Mouse (Mus musculus) adrenal gland, postnatal 10 days (tissue): ENCODE data around the gene Arhgap11a. TPM values are rescaled to one million over a fixed set of nuclear protein-coding genes. Genes with fewer than 3 reads are reported as not detected.

Experiments
- DNase-seq: peaks from one replicate; pipeline ENCODE4 v3.0.0; 2021; ENCODE audit warnings: mixed read lengths
- long read RNA-seq, 2 experiments: library from polyadenylated mRNA; stranded (forward); transcript quantifications; one replicate each; pipeline ENCODE4 v2.0.0; 2021
- total RNA-seq, 2 experiments: library from RNA; stranded (reverse); gene quantifications; 2 replicates each; pipeline ENCODE4 v1.2.3; 2021

Gene Arhgap11a
- 10 to 100 TPM; 11.6 to 15.3 TPM for total RNA-seq
- long read RNA-seq, experiment 1, full-length matches to known transcripts: 4 of 6 reads
- long read RNA-seq, experiment 1, partial matches to known transcripts: 0 of 6 reads
- long read RNA-seq, experiment 1, other reads (novel, unspliced or antisense): 2 of 6 reads
- long read RNA-seq, experiment 2, full-length matches to known transcripts: 4 of 5 reads
- long read RNA-seq, experiment 2, partial matches to known transcripts: 0 of 5 reads
- long read RNA-seq, experiment 2, other reads (novel, unspliced or antisense): 1 of 5 reads

- DNase-seq: peak; percentile 94
Measured at GRCm38 (mm10) chr2:113848245-113849121, at the start of gene Arhgap11a. Gene Arhgap11a, minus strand, starts transcription at chr2:113848661.

- DNase-seq: no peak
Measured at GRCm38 (mm10) chr2:113893385-113894122, 45.1 kb upstream of the Arhgap11a start.

GRCm38 (mm10) chr2:113887166-113887565 is 38.7 kb upstream of the Arhgap11a start:
- DNase-seq: no peak

DNA sequence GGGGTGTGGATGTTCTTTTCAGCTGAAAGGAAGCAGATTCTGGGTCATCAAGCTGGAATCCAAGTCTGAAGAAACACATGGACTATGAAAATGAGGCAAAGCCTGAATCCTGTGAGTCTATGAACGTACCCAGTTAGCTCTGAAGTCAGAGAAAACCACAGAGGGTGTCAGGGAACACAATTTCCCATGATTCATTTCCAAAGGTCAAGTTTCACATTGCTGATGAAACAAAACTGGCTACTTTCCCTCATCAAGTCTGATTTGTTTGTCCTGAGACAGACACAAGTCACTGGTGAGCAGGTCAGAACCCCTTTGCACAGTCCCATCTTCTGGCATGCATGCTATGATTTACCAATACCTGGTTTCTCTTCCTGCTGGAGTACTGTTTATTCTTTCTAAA is 37.6 kb upstream of the Arhgap11a start:
- DNase-seq: no peak

DNA sequence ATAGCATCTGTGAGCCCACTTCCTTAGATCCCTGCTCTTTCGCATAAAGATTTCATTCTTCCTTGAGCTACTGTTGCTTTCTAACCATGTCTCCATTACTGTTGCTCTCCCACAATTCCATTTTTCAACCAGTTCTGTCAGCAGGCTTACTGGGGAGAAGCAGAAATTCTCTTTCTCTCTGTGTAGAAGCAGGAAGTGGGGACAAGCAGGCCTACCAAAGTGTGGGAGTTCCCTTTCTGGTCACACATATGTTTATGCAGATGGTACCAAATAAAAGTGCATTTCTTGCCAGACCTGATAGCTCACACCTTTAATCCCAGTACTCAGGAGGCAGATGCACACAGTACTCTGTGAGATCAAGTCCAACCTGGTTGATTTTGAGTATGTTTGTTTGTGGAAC is 21.7 kb upstream of the Arhgap11a start:
- DNase-seq: no peak

- no peak for DNase-seq
Measured at GRCm38 (mm10) chr2:113868404-113868803, 19.9 kb upstream of the Arhgap11a start.

DNA sequence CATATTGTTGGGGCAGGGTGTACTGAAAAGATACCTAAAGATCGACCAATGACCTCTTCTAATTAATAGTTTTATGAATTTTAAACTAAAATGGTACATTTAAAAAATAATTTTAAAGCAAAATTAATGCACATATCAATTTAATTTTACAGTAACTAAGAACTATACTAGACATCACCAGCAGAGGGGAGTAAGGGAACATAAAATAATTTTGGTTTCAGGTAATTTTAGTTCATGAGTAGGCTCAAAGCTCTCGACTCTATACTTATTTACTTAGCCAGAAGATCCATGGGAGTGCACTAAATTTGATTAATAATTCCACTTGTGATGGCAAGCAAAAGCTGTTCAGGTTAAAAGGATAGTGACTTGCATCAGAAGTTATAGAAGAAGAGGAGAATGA is 17.7 kb upstream of the Arhgap11a start:
- DNase-seq: no peak

DNA sequence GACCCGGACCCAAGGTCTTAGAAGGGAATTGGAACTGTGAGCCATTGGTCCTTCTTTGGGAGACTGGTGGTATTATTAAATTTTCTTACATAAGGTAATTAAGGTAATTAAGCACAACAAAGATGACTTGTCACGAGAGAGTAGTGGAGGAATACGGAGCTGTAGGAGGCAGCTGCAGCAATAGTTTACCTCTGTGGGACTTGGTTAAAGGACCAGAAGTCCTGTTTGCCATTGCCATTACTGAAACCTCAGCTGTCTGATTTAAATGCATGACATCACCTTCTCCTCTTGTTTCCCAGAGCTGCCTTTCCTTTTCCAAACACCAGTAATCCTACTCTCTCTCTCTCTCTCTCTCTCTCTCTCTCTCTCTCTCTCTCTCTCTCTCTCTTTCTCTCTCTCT is 680 bp upstream of the Arhgap11a start:
- DNase-seq: no peak

DNA sequence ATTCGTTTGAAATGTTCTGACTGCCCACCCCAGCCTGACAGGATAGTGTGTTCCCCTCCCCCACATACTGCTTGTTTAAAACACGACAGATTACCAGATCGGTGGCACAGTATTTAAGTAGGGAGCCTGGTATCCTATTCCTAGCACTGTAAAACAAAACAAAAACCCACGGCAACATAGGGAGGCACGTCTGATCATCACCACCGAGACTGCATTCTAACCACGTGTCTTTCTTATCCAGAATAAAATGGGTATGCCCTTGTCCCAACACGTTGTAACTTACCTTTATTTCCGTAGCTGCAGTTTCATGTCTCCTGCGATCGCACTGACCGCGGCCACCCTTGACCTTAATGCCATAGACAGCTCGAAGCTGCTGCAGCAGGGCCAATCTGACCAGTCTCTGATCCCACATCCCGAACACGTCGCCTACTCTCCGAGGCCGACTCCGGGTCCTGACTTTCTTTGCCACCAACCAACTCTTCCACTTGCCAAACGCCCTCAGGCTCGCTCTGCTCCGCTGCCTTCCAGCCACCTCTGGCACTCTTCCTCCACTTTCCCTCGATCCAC is 700 bp downstream of the Arhgap11a start:
- DNase-seq: peak; percentile 27

DNA sequence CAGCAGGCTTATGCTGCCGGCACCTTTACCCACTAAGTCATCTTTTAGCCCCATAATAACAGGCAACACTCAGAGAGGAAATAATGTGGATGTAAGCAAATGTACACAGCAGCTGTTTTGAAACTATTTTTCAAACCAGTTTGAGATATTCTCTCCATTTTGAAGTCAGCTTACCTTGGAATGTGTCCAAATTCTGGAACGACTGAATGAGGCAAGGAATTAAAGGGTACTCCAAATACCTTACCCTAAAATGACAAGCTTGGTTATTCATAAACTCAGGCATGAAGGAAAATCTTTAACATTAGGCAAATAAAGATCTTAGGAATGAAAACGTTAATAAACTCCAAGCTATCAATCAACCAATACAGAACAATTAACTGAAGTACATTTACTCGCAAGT is 3.4 kb downstream of the Arhgap11a start:
- DNase-seq: no peak

GRCm38 (mm10) chr2:113841656-113842437 is 6.6 kb downstream of the Arhgap11a start:
- no peak for DNase-seq

- DNase-seq: no peak
Measured at GRCm38 (mm10) chr2:113839488-113839887, 9.0 kb downstream of the Arhgap11a start.

DNA sequence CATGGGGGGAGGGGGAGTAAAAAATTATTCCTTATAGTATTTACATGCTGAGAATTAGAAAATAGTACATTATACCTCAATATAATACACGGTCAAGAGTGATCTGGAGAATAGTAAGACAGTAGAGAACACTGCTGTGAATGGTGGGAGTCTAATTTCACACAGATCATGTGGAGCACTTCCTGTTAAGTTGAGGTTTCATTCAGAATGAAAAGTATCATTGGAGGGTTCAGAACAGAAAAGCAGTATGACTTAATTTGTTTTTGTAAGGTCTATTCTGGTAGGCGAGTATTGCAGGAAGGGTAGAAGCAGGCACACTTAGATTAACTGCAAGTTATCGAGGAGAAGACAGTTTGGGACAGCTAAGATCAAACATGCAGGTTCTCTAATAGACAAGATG is 13.2 kb downstream of the Arhgap11a start:
- DNase-seq: no peak

DNA sequence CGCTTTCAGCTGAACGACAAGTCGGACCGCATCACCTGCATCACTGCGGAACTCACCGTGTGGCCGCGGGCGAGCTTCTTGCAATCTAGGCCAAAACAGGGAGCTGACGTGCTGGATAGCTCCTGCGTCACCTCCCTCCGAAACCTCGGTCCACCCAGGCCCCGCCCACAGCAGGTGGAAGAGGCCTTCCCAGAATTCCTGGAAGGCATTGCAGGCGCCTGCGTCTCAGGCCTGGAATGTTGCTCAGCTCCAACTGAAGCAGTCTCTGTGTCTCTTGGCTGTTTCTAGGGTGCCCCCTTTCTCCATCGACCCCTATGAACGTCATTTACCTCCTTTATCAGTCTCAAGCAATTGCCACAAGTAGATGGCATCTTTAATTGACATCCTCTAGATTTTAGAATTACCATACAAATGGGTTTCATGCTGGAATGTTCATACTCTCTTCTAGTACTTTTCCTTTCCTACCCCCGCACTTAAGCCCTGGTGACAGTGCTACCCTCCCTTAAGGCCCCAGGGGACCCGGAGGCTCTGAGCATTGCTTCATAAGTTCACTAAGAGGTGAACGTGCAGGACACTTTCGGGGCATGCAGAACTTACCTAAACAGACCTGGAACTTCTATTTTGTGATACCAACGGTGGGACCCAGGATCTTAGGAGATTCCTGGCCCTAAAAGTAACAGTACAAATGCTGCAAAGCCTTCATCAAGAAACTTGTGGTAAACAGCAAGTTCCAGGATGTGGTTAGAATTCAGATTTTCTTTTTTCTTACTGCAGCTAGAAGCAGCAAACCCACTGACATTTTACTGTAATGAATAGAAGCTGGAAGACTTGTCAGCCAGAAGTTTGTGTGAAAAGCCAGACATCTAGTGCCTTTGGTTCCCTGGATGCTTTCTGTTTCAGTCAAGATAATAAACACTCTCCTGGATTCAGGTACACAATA is 19.2 kb downstream of the Arhgap11a start, which contains the start of gene Scg5:
Gene Scg5, minus strand, starts transcription at position 179 of the 940 bp plus-strand sequence.
- DNase-seq: peak; percentile 78

- DNase-seq: no peak
Measured at GRCm38 (mm10) chr2:113828086-113828942, 20.1 kb downstream of the Arhgap11a start.

GRCm38 (mm10) chr2:113823909-113824308 is 24.6 kb downstream of the Arhgap11a start:
- DNase-seq: peak; percentile 28

- no peak for DNase-seq
Measured at GRCm38 (mm10) chr2:113822367-113822766, 26.1 kb downstream of the Arhgap11a start.

DNA sequence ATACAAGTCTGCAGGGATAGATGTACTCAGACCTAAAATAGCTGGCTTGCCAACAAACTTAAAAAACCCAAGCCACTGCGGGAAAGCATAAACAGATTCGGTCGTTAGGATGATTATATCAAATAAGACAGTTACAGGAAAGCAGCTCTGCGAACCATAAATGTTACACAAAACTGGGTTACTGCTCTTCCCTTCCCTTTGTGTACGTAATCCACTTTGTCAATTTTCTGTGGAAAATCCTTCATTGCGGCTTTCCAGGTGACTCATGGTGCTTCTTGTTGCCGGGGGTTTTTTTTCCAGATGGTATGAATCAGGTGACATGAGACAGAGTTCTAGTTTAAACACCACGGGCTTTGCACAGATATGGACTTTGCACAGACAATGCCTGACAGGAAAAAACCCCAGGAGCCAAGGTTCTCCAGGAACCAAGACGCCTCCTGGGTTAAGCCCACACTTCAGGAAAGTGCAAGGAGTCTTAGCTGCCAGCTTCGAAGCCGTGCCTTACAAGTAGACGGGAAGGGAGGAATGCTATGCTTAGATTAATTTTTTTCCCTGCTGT is 27.2 kb downstream of the Arhgap11a start:
- no peak for DNase-seq

DNA sequence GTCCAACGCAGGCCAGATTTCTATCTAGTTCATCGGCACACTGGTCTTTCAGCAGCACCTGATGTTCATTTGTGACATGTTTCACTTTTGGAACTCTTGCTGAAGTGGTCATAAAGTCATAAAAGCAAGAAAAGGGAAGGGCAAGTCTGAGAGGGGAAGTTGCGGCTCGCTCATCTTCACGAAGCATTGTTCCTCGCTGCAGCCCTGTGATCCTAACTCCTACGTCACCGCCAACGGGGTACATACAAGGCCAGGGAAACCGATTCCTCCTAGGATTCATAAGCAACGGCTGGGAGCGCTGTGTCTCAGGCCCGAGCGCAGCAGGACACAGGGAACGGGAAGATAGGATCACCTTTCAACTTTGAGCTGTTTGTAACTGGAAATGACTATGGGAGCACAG is 28.3 kb downstream of the Arhgap11a start:
- DNase-seq: no peak
